Mouse (Mus musculus) lung, adult 2 months (tissue): ENCODE data around the gene Wfdc1.

Experiments
- CTCF ChIP-seq: fragments of 200-500 bp; IDR thresholded peaks from 2 replicates; pipeline ENCODE4 v1.5.1; 2011; ENCODE audit warnings: mild to moderate bottlenecking, low read length, control low read depth; ENCODE audit not compliant: insufficient read depth
- POLR2A ChIP-seq: fragments of 200-500 bp; IDR thresholded peaks from 2 replicates; pipeline ENCODE4 v1.6.1; 2011; ENCODE audit warnings: low read depth, mild to moderate bottlenecking, control low read depth, low read length, borderline replicate concordance; ENCODE audit errors: extremely low read depth

DNA sequence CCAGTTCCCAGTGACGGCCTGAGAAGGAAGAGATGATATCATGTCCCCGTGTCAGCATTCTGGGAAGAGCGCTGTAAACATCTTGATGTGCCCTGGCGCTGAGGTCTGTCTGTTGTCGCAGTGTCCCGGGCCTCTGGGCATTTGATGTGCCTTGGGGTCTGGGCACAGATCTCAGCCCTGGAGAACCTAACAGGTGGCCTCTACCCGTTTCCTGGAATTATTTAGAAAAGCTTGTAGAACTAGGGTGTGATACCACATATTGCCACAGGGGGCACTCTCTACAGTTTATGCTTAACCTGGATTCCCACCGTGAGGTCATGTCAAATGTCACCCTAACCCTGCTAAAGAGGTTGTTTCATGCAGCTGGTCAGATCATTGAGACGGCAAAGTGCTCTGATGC, 51.6 kb downstream of the Wfdc1 start:
- TF ChIP-seq CTCF (peak; percentile 36), POLR2A (no peak)
